13 mouse cellular contexts compared by ENCODE assay signal in the genomic region with DNA sequence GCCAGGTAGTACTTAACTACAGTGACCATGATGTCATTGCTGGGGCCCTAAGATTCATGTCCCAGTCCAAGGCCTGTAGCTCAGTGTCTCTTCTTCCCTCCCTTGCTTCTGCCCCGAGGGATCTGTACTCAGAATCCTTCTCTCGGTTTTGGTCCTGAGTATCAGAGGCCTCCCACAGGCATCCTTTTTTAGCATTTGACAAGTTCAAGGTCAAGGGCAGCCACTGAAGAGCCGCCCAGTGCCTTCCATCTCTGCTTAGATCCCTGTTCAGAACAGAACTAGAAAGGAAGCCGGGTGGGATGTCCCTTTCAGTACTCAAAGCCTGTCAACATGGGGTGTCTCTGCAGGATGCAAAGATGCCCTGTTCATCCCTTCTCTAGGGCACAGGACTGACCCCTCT.
"Had no signal": no experiment of that assay in that cellular context is flagged by ENCODE, and none has a peak within 500 bp of the region (broad histone marks: within the 10 kb centered on the region; RNA-seq: fewer than 3 reads in every experiment).

No protein-coding gene starts in this region.

- H3K9me3 ChIP-seq: kidney, embryonic 15.5 days; limb, embryonic 15.5 days; midbrain, embryonic 10.5 days; neural tube, embryonic 12.5 days; stomach, embryonic 15.5 days had no signal

- H3K9ac ChIP-seq: kidney, embryonic 15.5 days; limb, embryonic 15.5 days; lung, embryonic 14.5 days; neural tube, embryonic 12.5 days; stomach, embryonic 15.5 days had no signal

- H3K4me3 ChIP-seq: kidney, embryonic 15.5 days; limb, embryonic 15.5 days; midbrain, embryonic 10.5 days; myocyte; neural tube, embryonic 12.5 days; stomach, embryonic 15.5 days had no signal

- H3K4me2 ChIP-seq: kidney, embryonic 15.5 days; limb, embryonic 15.5 days; lung, embryonic 14.5 days; neural tube, embryonic 12.5 days; stomach, embryonic 15.5 days had no signal

- H3K27ac ChIP-seq: kidney, embryonic 15.5 days; limb, embryonic 15.5 days; midbrain, embryonic 10.5 days; neural tube, embryonic 12.5 days; stomach, embryonic 15.5 days had no signal

- H3K27me3 ChIP-seq: limb, embryonic 15.5 days; neural tube, embryonic 12.5 days; stomach, embryonic 15.5 days had no signal

- H3K36me3 ChIP-seq: kidney, embryonic 15.5 days; limb, embryonic 15.5 days; midbrain, embryonic 10.5 days; neural tube, embryonic 12.5 days; stomach, embryonic 15.5 days had no signal

- DNase-seq: kidney, adult 2 months; kidney, postnatal 14 days; lung, embryonic 14.5 days; lung, postnatal 10 days; lung, postnatal 4 days; midbrain, embryonic 14.5 days; thymus, postnatal 36 days had no signal
